Mouse (Mus musculus): ENCODE data around the gene Tspan31.
A peak's percentile ranks its signal among the peaks of the same experiment; 100 is the strongest.

Tspan31 gene

GRCm38 (mm10) chr10:127070190-127071121 lies at the start of gene Tspan31:
TSS of gene Tspan31 (minus strand) at chr10:127070264.
- peak; percentile 43 to 55 for DNase-seq

- no peak for DNase-seq
Observed at GRCm38 (mm10) chr10:127119229-127119628, 49.2 kb upstream of the Tspan31 start.

- DNase-seq, result no peak
Observed at GRCm38 (mm10) chr10:127118470-127118869, 48.4 kb upstream of the Tspan31 start.

GRCm38 (mm10) chr10:127115068-127115467 lies 45.0 kb upstream of the Tspan31 start:
- DNase-seq, result no peak

- DNase-seq, result no peak
Observed at GRCm38 (mm10) chr10:127114408-127114807, 44.3 kb upstream of the Tspan31 start.

- DNase-seq, result no peak
Observed at GRCm38 (mm10) chr10:127111001-127111887, 41.2 kb upstream of the Tspan31 start.

GRCm38 (mm10) chr10:127108262-127108583 lies 38.2 kb upstream of the Tspan31 start:
- DNase-seq, result no peak

GRCm38 (mm10) chr10:127107563-127108261 lies 37.6 kb upstream of the Tspan31 start:
- DNase-seq, result peak in 1 of 2 experiments; percentile 49

GRCm38 (mm10) chr10:127103631-127104030 lies 33.6 kb upstream of the Tspan31 start:
- DNase-seq, result no peak

- DNase-seq, result no peak
Observed at GRCm38 (mm10) chr10:127101151-127101550, 31.1 kb upstream of the Tspan31 start.

- DNase-seq, result no peak
Observed at GRCm38 (mm10) chr10:127100414-127100813, 30.4 kb upstream of the Tspan31 start.

- no peak for DNase-seq
Observed at GRCm38 (mm10) chr10:127099868-127100267, 29.8 kb upstream of the Tspan31 start.

- no peak for DNase-seq
Observed at GRCm38 (mm10) chr10:127099191-127099590, 29.1 kb upstream of the Tspan31 start.

GRCm38 (mm10) chr10:127098514-127098913 lies 28.4 kb upstream of the Tspan31 start:
- no peak for DNase-seq

GRCm38 (mm10) chr10:127094382-127094802 lies 24.3 kb upstream of the Tspan31 start:
- no peak for DNase-seq

GRCm38 (mm10) chr10:127092742-127093141 lies 22.7 kb upstream of the Tspan31 start:
- DNase-seq, result no peak

- no peak for DNase-seq
Observed at GRCm38 (mm10) chr10:127091507-127092396, 21.7 kb upstream of the Tspan31 start.

GRCm38 (mm10) chr10:127090560-127091411 lies 20.7 kb upstream of the Tspan31 start:
- no peak for DNase-seq

- no peak for DNase-seq
Observed at GRCm38 (mm10) chr10:127085633-127086032, 15.6 kb upstream of the Tspan31 start.

GRCm38 (mm10) chr10:127085052-127085451 lies 15.0 kb upstream of the Tspan31 start:
- DNase-seq, result no peak

- no peak for DNase-seq
Observed at GRCm38 (mm10) chr10:127083915-127084306, 13.8 kb upstream of the Tspan31 start.

Data from thymus, adult 18-20 months (tissue).